Mouse (Mus musculus): Measurements from ENCODE around the gene Bmpr1b.

DNA sequence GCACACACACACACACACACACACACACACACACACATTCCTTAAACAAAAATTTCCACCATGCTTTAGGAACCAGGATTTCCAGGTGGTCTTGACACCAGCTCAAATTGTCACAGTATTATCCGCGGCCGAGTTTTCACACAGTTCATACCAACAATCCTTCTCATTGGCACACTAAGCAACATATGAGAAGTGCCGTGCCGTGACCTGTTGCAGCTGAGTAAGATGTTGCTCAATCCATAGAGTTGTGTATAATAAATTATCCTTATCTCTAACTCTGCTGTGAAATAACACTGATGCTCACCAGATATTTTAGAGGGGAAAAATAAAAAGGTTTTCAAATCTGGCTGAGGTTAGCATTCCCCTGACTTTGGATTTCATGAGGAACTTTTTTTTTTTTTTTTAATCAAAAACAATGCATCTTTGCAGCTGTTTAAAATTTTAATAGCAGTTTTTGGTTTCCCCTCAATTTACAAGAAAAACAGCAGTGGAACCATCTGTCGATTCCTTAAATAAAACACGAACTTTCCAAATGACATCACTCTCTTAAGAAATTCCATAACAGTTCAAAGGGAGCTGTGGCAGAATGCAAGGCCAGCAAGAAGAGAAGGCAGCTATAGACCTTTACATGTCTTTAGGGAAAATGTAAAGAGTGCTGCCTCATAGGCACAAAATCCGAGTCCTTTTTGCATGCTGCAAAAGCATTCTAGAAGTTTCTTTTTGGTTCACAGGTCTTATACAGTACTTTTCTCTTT, 378.0 kb downstream of the Bmpr1b start:
- no peak for TF ChIP-seq FLI1 (IDR thresholded peaks at IDR 0.05; ENCODE audit: low read length)
- no peak for TF ChIP-seq GATA1 (IDR thresholded peaks at IDR 0.05; ENCODE audit: borderline replicate concordance, low read length)
